Mouse (Mus musculus) embryonic fibroblast, embryonic 13.5 days (primary cell): ENCODE results near the gene Meis2.

Experiments used
- CTCF ChIP-seq: IDR thresholded peaks from 2 replicates; pipeline ENCODE4 v1.5.1; 2011; ENCODE audit warnings: mild to moderate bottlenecking, control low read depth, low read length, moderate library complexity, borderline replicate concordance; ENCODE audit not compliant: insufficient read depth
- POLR2A ChIP-seq: IDR thresholded peaks from 2 replicates; pipeline ENCODE4 v1.6.1; 2011; ENCODE audit warnings: low read depth, mild to moderate bottlenecking, control low read depth, low read length, moderate library complexity

DNA sequence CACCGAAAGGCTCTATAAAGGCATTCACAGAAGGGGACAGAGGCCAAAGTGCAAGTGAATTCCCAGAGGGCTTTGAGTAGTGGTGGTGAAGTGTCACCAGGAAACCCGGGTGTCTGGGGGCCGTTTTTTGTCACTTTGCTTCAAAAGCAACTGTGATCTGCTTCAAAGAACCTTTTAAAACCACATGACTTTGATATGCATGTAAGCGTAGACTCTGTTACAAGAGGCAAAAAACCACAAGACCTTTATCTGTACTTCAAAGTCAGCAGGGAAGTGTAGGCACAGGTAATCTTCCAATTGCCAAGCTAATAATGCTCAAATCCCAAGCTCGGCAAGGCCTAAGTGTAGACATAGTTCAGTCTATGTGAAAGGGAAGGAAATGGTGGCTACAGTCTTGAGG lies 87.0 kb downstream of the Meis2 start:
- TF ChIP-seq CTCF, result no peak
- TF ChIP-seq POLR2A, result no peak
